Mouse (Mus musculus): Measurements from ENCODE around the gene Gm20683. TPM values are rescaled to one million over a fixed set of nuclear protein-coding genes. Genes with fewer than 3 reads are reported as not detected.

The Gm20683 gene
- polyA plus RNA-seq, 1 experiment from 2014 or later: 2.7 TPM

DNA sequence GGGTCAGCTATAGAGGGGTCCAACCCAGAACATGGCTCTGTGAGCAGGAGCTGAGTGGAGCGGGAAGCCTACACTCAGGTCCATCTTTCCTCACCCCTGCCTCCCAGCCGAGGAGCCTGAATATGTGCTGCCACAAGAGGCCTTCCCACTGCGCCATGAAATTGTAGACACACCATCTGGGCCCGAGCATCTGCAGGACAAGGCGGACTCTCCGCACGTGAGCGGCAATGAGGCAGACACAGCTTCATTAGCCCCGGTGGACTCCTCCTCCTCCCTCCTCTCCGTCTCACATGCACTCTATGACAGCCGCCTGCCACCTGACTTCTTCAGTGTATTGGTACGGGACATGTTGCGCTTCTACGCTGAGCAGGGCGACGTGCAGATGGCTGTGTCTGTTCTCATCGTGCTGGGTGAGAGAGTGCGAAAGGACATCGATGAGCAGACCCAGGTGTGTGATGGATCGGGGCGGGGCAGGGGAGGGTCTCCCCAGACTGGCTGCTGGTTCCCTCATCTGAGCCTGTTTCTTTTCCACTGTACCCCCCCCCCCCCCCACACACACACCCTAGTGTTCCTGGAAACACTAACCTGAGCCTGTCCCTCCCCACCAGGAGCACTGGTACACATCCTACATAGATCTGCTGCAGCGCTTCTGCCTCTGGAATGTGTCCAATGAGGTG, 13.9 kb downstream of the Gm20683 start:
- Histone ChIP-seq H3K4me1 (replicated peaks; ENCODE audit: insufficient read depth, low read length) (peaks cover 37% of the 10 kb centered on the region), H3K4me2 (ENCODE audit: low read length) (peak overlapping the region; percentile 66; the same call in 1 of the 2 replicates), H3K9me3 (replicated peaks; ENCODE audit: low read length) (no peaks in the 10 kb centered on the region), H3K36me3 (ENCODE audit: insufficient read depth, low read length) (peaks cover 34% of the 10 kb centered on the region), H3K9ac (ENCODE audit: low read depth, low read length) (no peak overlapping the region), H3K27ac (no peak overlapping the region), H3K4me3 (replicated peaks; ENCODE audit: low read depth, low read length) (no peak overlapping the region), H3K27me3 (ENCODE audit: insufficient read depth, low read length) (no peaks in the 10 kb centered on the region)
- 88% methylated on average over 22 of the region's 22 CpGs for WGBS
- no peak for TF ChIP-seq CTCF (IDR thresholded peaks at IDR 0.05; ENCODE audit: low read depth)
- ATAC-seq (replicated peaks; ENCODE audit: low FRiP score, low read depth) (no peak), DNase-seq (ENCODE audit: low spot score) (no peak)

DNA sequence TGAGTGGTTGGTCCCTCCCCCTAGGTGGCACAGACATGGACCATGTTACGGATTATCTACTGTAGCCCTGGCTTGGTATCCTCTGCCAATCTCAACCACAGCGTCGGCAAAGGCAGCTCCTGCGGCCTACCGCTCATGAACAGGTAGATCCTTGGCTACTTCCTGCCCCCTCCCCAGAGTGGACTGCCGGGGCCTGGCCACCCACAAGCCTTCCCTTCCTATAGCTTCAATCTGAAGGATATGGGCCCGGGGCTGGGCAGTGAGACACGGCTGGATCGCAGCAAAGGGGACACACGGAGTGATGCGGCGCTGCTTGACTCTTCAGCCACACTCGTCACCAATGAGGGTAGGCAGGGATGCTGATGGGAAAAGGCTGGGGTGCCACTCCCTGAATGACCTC, 14.6 kb downstream of the Gm20683 start:
- H3K4me1 ChIP-seq (replicated peaks; ENCODE audit: insufficient read depth, low read length): peaks cover 36% of the 10 kb centered on the region
- H3K36me3 ChIP-seq (ENCODE audit: insufficient read depth, low read length): peaks cover 34% of the 10 kb centered on the region
- H3K4me3 ChIP-seq (replicated peaks; ENCODE audit: low read depth, low read length): no peak overlapping the region

DNA sequence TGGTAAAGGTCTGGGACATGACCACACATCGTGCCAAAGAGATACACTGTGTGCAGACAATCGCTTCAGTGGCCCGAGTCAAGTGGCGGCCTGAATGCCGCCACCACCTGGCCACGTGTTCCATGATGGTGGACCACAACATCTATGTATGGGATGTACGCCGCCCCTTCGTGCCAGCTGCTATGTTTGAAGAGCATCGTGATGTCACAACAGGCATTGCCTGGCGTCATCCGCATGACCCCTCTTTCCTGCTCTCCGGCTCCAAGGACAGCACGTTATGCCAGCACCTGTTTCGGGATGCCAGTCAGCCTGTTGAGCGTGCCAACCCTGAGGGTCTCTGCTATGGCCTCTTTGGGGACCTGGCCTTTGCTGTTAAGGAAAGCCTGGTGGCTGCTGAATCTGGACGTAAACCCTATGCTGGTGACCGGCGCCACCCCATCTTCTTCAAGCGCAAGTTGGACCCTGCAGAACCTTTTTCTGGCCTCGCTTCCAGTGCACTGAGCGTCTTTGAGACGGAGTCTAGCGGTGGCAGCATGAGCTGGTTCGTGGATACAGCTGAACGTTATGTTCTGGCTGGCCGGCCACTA, 15.5 kb downstream of the Gm20683 start:
- DNase-seq (ENCODE audit: low spot score) (no peak), ATAC-seq (replicated peaks; ENCODE audit: low FRiP score, low read depth) (no peak)
- H3K36me3 ChIP-seq (ENCODE audit: insufficient read depth, low read length): peaks cover 30% of the 10 kb centered on the region
- no peaks in the 10 kb centered on the region for H3K9me3 ChIP-seq (replicated peaks; ENCODE audit: low read length)
- peaks cover 27% of the 10 kb centered on the region for H3K4me1 ChIP-seq (replicated peaks; ENCODE audit: insufficient read depth, low read length)
- TF ChIP-seq CTCF (IDR thresholded peaks at IDR 0.05; ENCODE audit: low read depth): no peak
- no peak overlapping the region for H3K27ac ChIP-seq
- H3K9ac ChIP-seq (ENCODE audit: low read depth, low read length): no peak overlapping the region
- no peak overlapping the region for H3K4me2 ChIP-seq (ENCODE audit: low read length)
- WGBS: 93% methylated on average over 27 of the region's 27 CpGs
- no peaks in the 10 kb centered on the region for H3K27me3 ChIP-seq (ENCODE audit: insufficient read depth, low read length)
- no peak overlapping the region for H3K4me3 ChIP-seq (replicated peaks; ENCODE audit: low read depth, low read length)

More for the DNA sequence above, 14.6 kb downstream of the Gm20683 start:
- TF ChIP-seq CTCF (IDR thresholded peaks at IDR 0.05; ENCODE audit: low read depth): no peak
- Histone ChIP-seq H3K27ac (no peak overlapping the region), H3K4me2 (ENCODE audit: low read length) (no peak overlapping the region), H3K27me3 (ENCODE audit: insufficient read depth, low read length) (no peaks in the 10 kb centered on the region), H3K9ac (ENCODE audit: low read depth, low read length) (no peak overlapping the region), H3K9me3 (replicated peaks; ENCODE audit: low read length) (no peaks in the 10 kb centered on the region)
- DNase-seq (ENCODE audit: low spot score): no peak
- ATAC-seq (replicated peaks; ENCODE audit: low FRiP score, low read depth): no peak
- 96% methylated on average over 13 of the region's 13 CpGs for WGBS

DNA sequence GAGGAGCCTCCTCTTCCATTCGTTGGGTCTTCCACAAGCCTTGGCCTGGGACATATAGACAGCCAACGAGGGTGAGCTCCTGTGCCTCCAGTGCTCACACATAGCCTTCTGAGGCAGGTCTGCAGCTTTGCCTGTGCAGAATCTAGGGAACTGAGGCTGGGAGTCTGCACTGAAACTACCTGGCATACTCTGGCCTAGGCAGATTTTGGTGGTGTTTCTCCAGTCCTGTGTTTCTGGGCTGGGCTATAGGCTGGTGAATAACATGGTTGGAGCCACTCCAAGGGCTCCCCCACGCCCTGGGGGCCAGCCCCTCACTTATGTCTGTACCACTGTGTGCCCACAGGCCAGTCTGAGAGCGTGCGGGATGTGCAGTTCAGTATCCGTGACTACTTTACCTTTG, 16.3 kb downstream of the Gm20683 start:
- Histone ChIP-seq H3K36me3 (ENCODE audit: insufficient read depth, low read length) (peaks cover 22% of the 10 kb centered on the region), H3K27ac (no peak overlapping the region), H3K4me3 (replicated peaks; ENCODE audit: low read depth, low read length) (no peak overlapping the region), H3K9ac (ENCODE audit: low read depth, low read length) (no peak overlapping the region), H3K27me3 (ENCODE audit: insufficient read depth, low read length) (peaks cover 2% of the 10 kb centered on the region; the same call in 1 of the 2 replicates), H3K9me3 (replicated peaks; ENCODE audit: low read length) (no peaks in the 10 kb centered on the region), H3K4me2 (ENCODE audit: low read length) (no peak overlapping the region), H3K4me1 (replicated peaks; ENCODE audit: insufficient read depth, low read length) (peaks cover 26% of the 10 kb centered on the region)
- DNase-seq (ENCODE audit: low spot score) (no peak), ATAC-seq (replicated peaks; ENCODE audit: low FRiP score, low read depth) (no peak)
- WGBS: 86% methylated on average over 6 of the region's 6 CpGs
- no peak for TF ChIP-seq CTCF (IDR thresholded peaks at IDR 0.05; ENCODE audit: low read depth)

DNA sequence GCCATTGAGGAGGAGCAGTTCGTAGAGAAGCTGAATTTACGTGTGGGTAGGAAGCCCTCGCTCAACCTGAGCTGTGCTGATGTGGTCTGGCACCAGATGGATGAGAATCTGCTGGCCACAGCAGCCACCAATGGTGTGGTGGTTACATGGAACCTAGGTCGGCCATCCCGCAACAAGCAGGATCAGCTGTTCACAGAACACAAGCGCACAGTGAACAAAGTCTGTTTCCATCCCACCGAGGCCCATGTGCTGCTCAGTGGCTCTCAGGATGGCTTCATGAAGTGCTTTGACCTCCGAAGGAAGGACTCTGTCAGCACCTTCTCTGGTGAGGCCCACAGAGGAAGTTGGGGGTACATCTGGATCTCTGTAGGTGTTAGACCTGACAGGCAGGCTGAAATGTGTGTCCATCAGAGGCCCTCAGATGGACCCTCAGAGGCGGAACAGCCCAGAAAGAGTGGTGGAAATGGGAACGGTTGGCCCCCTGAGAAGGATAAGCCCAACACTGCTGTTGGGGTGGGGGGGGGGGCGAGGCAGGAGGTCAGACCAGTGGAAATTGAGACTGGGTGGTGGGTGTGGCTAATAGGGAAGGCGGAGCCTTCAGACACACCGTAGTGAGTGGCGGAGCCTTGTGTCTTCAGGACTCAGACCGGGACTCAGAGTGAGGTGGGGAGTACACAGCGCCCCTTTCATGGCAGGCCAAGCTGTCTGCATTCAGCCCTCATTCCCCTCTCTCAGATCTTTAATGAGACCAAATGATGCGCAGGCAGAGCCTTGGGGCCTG, 17.0 kb downstream of the Gm20683 start:
- H3K4me2 ChIP-seq (ENCODE audit: low read length): peak overlapping the region; percentile 77
- H3K27me3 ChIP-seq (ENCODE audit: insufficient read depth, low read length): peaks cover 9% of the 10 kb centered on the region
- ATAC-seq (replicated peaks; ENCODE audit: low FRiP score, low read depth): no peak
- peak overlapping the region; percentile 58 for H3K9ac ChIP-seq (ENCODE audit: low read depth, low read length)
- H3K4me3 ChIP-seq (replicated peaks; ENCODE audit: low read depth, low read length): peak overlapping the region; percentile 51
- peaks cover 19% of the 10 kb centered on the region; the same call in 1 of the 2 replicates for H3K36me3 ChIP-seq (ENCODE audit: insufficient read depth, low read length)
- no peaks in the 10 kb centered on the region for H3K9me3 ChIP-seq (replicated peaks; ENCODE audit: low read length)
- no peak for TF ChIP-seq CTCF (IDR thresholded peaks at IDR 0.05; ENCODE audit: low read depth)
- no peak overlapping the region; the same call in 1 of the 2 replicates for H3K27ac ChIP-seq
- H3K4me1 ChIP-seq (replicated peaks; ENCODE audit: insufficient read depth, low read length): peaks cover 20% of the 10 kb centered on the region
- no peak for DNase-seq (ENCODE audit: low spot score)
- WGBS: 68% methylated on average over 17 of the region's 17 CpGs

DNA sequence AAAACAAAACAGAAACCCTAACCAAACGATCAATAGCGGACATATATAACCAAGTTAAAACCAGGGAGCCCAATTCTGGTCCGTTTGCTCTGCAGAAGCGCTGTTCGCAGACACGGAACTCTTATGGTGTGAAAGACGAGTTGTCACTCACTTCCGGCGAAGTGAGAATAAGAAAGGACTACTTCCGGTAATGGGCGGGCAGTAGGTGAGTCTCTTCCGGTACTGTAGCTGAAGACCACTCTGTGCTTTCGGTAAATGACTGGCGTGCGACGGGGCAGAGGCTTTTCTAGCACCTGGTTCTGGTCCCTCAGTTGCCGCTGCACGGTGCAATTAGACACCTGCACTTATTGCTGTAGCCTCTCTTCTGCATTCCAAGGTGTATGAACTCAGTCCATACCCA, 18.1 kb downstream of the Gm20683 start, which contains the start of gene Wdr24:
TSS of gene Wdr24 (plus strand) at position 176 of the 400 bp plus-strand sequence.
- no peaks in the 10 kb centered on the region for H3K9me3 ChIP-seq (replicated peaks; ENCODE audit: low read length)
- H3K4me3 ChIP-seq (replicated peaks; ENCODE audit: low read depth, low read length): peak within 1 kb of the TSS; percentile 51
- no peak within 1 kb of the TSS; the same call in 1 of the 2 replicates for H3K27ac ChIP-seq
- H3K4me2 ChIP-seq (ENCODE audit: low read length): peak within 1 kb of the TSS; percentile 77
- peak; percentile 31; the same call in 1 of the 2 replicates for ATAC-seq (replicated peaks; ENCODE audit: low FRiP score, low read depth)
- DNase-seq (ENCODE audit: low spot score): peak; percentile 94
- under 1% methylated on average over 18 of the region's 18 CpGs for WGBS
- H3K9ac ChIP-seq (ENCODE audit: low read depth, low read length): peak within 1 kb of the TSS; percentile 58
- H3K27me3 ChIP-seq (ENCODE audit: insufficient read depth, low read length): peaks cover 15% of the 10 kb centered on the region
- H3K36me3 ChIP-seq (ENCODE audit: insufficient read depth, low read length): peaks cover 19% of the 10 kb centered on the region; the same call in 1 of the 2 replicates
- H3K4me1 ChIP-seq (replicated peaks; ENCODE audit: insufficient read depth, low read length): peaks cover 16% of the 10 kb centered on the region
- no peak; the same call in 1 of the 2 replicates for TF ChIP-seq CTCF (IDR thresholded peaks at IDR 0.05; ENCODE audit: low read depth)

All from kidney, postnatal 0 days (tissue).